9 mouse cellular contexts compared by ENCODE assay signal in genomic region chrX:170672594-170673092, GRCm38 (mm10). TPM values are rescaled to one million over a fixed set of nuclear protein-coding genes. Genes with fewer than 3 reads are reported as not detected.
DNase-seq lines count a peak whose midpoint lies in the region; ATAC-seq and TF ChIP-seq lines count a peak whose summit lies in the region.
"Had no signal": no experiment of that assay in that cellular context is flagged by ENCODE, and none has a peak within 500 bp of the region (broad histone marks: within the 10 kb centered on the region; RNA-seq: fewer than 3 reads in every experiment).

Gene Asmt (plus strand): TSS chrX:170672644.

- H3K27ac ChIP-seq in lung, embryonic 16.5 days (ENCODE audit: low read length): no peak within 1 kb of the TSS
- no peak within 1 kb of the TSS for H3K27ac ChIP-seq in embryonic facial prominence, embryonic 14.5 days (replicated peaks; ENCODE audit: low read depth, low read length)
- no peak within 1 kb of the TSS for H3K27ac ChIP-seq in limb, embryonic 11.5 days (replicated peaks; ENCODE audit: low read depth, low read length)
- H3K27ac ChIP-seq in thymus, adult 2 months (ENCODE audit: control insufficient read depth, insufficient read depth, low read length): no peak within 1 kb of the TSS

- no peak within 1 kb of the TSS for H3K4me3 ChIP-seq in lung, embryonic 16.5 days (ENCODE audit: low read length)
- H3K4me3 ChIP-seq in embryonic facial prominence, embryonic 14.5 days (ENCODE audit: low read depth, low read length): no peak within 1 kb of the TSS
- H3K4me3 ChIP-seq in limb, embryonic 11.5 days (ENCODE audit: low read depth, low read length): no peak within 1 kb of the TSS
- no peak within 1 kb of the TSS for H3K4me3 ChIP-seq in thymus, adult 2 months (ENCODE audit: control insufficient read depth, insufficient read depth, low read length)

- peaks cover 19% of the 10 kb centered on the region for H3K36me3 ChIP-seq in lung, embryonic 16.5 days (ENCODE audit: control insufficient read depth, insufficient read depth, low read length)
- H3K36me3 ChIP-seq in embryonic facial prominence, embryonic 14.5 days (ENCODE audit: control insufficient read depth, insufficient read depth, low read length): peaks cover 12% of the 10 kb centered on the region; the same call in 1 of the 2 replicates
- peaks cover 11% of the 10 kb centered on the region; the same call in 1 of the 2 replicates for H3K36me3 ChIP-seq in limb, embryonic 11.5 days (ENCODE audit: control insufficient read depth, insufficient read depth, low read length)
- no peaks in the 10 kb centered on the region for H3K36me3 ChIP-seq in thymus, adult 2 months (ENCODE audit: control insufficient read depth, insufficient read depth, low read length)

- H3K27me3 ChIP-seq in lung, embryonic 16.5 days (ENCODE audit: control insufficient read depth, insufficient read depth, low read depth, low read length): no peaks in the 10 kb centered on the region
- no peaks in the 10 kb centered on the region for H3K27me3 ChIP-seq in embryonic facial prominence, embryonic 14.5 days (replicated peaks; ENCODE audit: control insufficient read depth, insufficient read depth, low read length)
- H3K27me3 ChIP-seq in limb, embryonic 11.5 days (ENCODE audit: control insufficient read depth, insufficient read depth, low read length): no peaks in the 10 kb centered on the region
- H3K27me3 ChIP-seq in thymus, adult 2 months (ENCODE audit: control insufficient read depth, insufficient read depth, low read length): no peaks in the 10 kb centered on the region

- DNase-seq in lung, postnatal 14 days: no peak
- DNase-seq in embryonic facial prominence, embryonic 14.5 days (ENCODE audit: low spot score): no peak
- DNase-seq in limb, embryonic 11.5 days (ENCODE audit: low spot score): no peak
- no peak for DNase-seq in ovary, postnatal 10 days (ENCODE audit: low spot score)
- DNase-seq in kidney, adult 18-20 months: no peak
- no peak for DNase-seq in thymus, adult 2 months

- 96% methylated on average over 14 of the region's 16 CpGs for WGBS in lung, embryonic 16.5 days
- WGBS in embryonic facial prominence, embryonic 14.5 days: 92% methylated on average over 7 of the region's 16 CpGs
- WGBS in limb, embryonic 11.5 days: 93% methylated on average over 14 of the region's 16 CpGs
- 92% methylated on average over 14 of the region's 16 CpGs for WGBS in thymus, adult 2 months

- no peak for TF ChIP-seq CTCF in thymus, adult 2 months (IDR thresholded peaks at IDR 0.05; ENCODE audit: borderline replicate concordance, control insufficient read depth, extremely low read depth, insufficient read depth, low read length, poor library complexity)

- no peak within 1 kb of the TSS for H3K9ac ChIP-seq in lung, embryonic 16.5 days (ENCODE audit: low read length)
- no peak within 1 kb of the TSS for H3K9ac ChIP-seq in embryonic facial prominence, embryonic 14.5 days (ENCODE audit: low read depth, low read length)
- H3K9ac ChIP-seq in limb, embryonic 11.5 days (ENCODE audit: low read length): no peak within 1 kb of the TSS

- H3K4me2 ChIP-seq in lung, embryonic 16.5 days (ENCODE audit: low read depth, low read length): no peak within 1 kb of the TSS
- H3K4me2 ChIP-seq in embryonic facial prominence, embryonic 14.5 days (ENCODE audit: low read depth, low read length): no peak within 1 kb of the TSS
- no peak within 1 kb of the TSS for H3K4me2 ChIP-seq in limb, embryonic 11.5 days (ENCODE audit: low read depth, severe bottlenecking)

- peak; percentile 56 for ATAC-seq in lung, embryonic 16.5 days (ENCODE audit: low read depth)
- peak; percentile 75 for ATAC-seq in embryonic facial prominence, embryonic 14.5 days (ENCODE audit: low read depth)
- peak; percentile 68; the same call in 1 of the 2 replicates for ATAC-seq in limb, embryonic 11.5 days (ENCODE audit: insufficient number of reproducible peaks, low FRiP score, low TSS enrichment, low read depth)
- ATAC-seq in neutrophil, adult 5-6 weeks (ENCODE audit: extremely low read depth, insufficient number of reproducible peaks, low FRiP score, poor library complexity, severe bottlenecking): 0 out of 2 replicates have a peak, but pooled peaks have one; percentile 11

- H3K4me1 ChIP-seq in lung, embryonic 16.5 days (replicated peaks; ENCODE audit: control insufficient read depth, insufficient read depth, low read length): no peaks in the 10 kb centered on the region
- H3K4me1 ChIP-seq in embryonic facial prominence, embryonic 14.5 days (ENCODE audit: control insufficient read depth, insufficient read depth, low read length): no peaks in the 10 kb centered on the region
- no peaks in the 10 kb centered on the region for H3K4me1 ChIP-seq in limb, embryonic 11.5 days (ENCODE audit: control insufficient read depth, insufficient read depth, low read length)
- no peaks in the 10 kb centered on the region for H3K4me1 ChIP-seq in thymus, adult 2 months (replicated peaks; ENCODE audit: control insufficient read depth, insufficient read depth, low read length)

- no peak for TF ChIP-seq POLR2A in thymus, adult 2 months (IDR thresholded peaks at IDR 0.05; ENCODE audit: control insufficient read depth, extremely low read depth, insufficient read depth, low read length, poor library complexity)

- H3K9me3 ChIP-seq in lung, embryonic 16.5 days (ENCODE audit: control insufficient read depth, low read length): peaks cover 48% of the 10 kb centered on the region
- H3K9me3 ChIP-seq in embryonic facial prominence, embryonic 14.5 days (ENCODE audit: control insufficient read depth, low read length): peaks cover 49% of the 10 kb centered on the region
- H3K9me3 ChIP-seq in limb, embryonic 11.5 days (ENCODE audit: control insufficient read depth, low read length): peaks cover 48% of the 10 kb centered on the region

RNA-seq across cellular contexts. Expression of gene Asmt, which starts in this region (rescaled TPM):
- polyA plus RNA-seq in lung, embryonic 16.5 days (2015; fragmentation: Nextera tagmentation; extraction: Ambion mirVana): not detected in 2 replicates
- polyA plus RNA-seq in embryonic facial prominence, embryonic 14.5 days (2014; fragmentation: Nextera tagmentation; extraction: Ambion mirVana): not detected in 2 replicates
- polyA plus RNA-seq in limb, embryonic 11.5 days (2014; fragmentation: Nextera tagmentation; extraction: Ambion mirVana): not detected in 2 replicates
- not detected in 2 replicates for total RNA-seq in neutrophil, adult 5-6 weeks (2017)
- not detected in 2 replicates for polyA plus RNA-seq in thymus, adult 2 months (2012; rRNA removed)
- polyA plus RNA-seq: testis, adult 2 months had no signal

Comparison
In these comparisons a context has a peak if more than half of its experiments do, and no peak if none do; other contexts are left out.
1. Peak in ATAC-seq in lung, embryonic 16.5 days; RNA of the gene not detected or under 1 TPM.
2. Peak in ATAC-seq in embryonic facial prominence, embryonic 14.5 days; RNA of the gene not detected or under 1 TPM.
3. Peak in ATAC-seq in limb, embryonic 11.5 days; RNA of the gene not detected or under 1 TPM.
4. Peak in ATAC-seq in neutrophil, adult 5-6 weeks; RNA of the gene not detected or under 1 TPM.
5. ATAC-seq: peak in every context shown above with its lines; median percentile 75 in embryonic facial prominence, embryonic 14.5 days; 68 in limb, embryonic 11.5 days; 56 in lung, embryonic 16.5 days; 11 in neutrophil, adult 5-6 weeks.